Mouse (Mus musculus): ENCODE results near the gene Gm29797.

GRCm38 (mm10) chr2:181679951-181680715 is 23.3 kb downstream of the Gm29797 start, which contains the start of gene Tcea2:
- TF ChIP-seq FLI1 (IDR thresholded peaks at IDR 0.05; ENCODE audit: low read length) = no peak
- TF ChIP-seq GATA1 (IDR thresholded peaks at IDR 0.05; ENCODE audit: borderline replicate concordance, low read length) = no peak

Measured in megakaryocyte, embryonic 14.5 days (primary cell).